24 mouse cellular contexts compared by ENCODE assay signal in genomic region chr1:43455196-43455595, GRCm38 (mm10). TPM values are rescaled to one million over a fixed set of nuclear protein-coding genes. Genes with fewer than 3 reads are reported as not detected.
DNase-seq lines count a peak whose midpoint lies in the region; ATAC-seq and TF ChIP-seq lines count a peak whose summit lies in the region.
"Had no signal": no experiment of that assay in that cellular context is flagged by ENCODE, and none has a peak within 500 bp of the region (broad histone marks: within the 10 kb centered on the region; RNA-seq: fewer than 3 reads in every experiment).

No protein-coding gene starts in this region.

- H3K4me2 ChIP-seq in liver, embryonic 13.5 days = peak overlapping the region; percentile 11; the same call in 1 of the 2 replicates
- no peak overlapping the region for H3K4me2 ChIP-seq in liver, postnatal 0 days (ENCODE audit: low read depth, low read length)
- H3K4me2 ChIP-seq: embryonic facial prominence, embryonic 12.5 days; embryonic facial prominence, embryonic 15.5 days; heart, embryonic 11.5 days; hindbrain, embryonic 12.5 days; hindbrain, embryonic 15.5 days had no signal

- DNase-seq in liver, embryonic 13.5 days = no peak
- no peak for DNase-seq in liver, postnatal 0 days
- no peak for DNase-seq in kidney, adult 18-20 months
- DNase-seq in cerebellum, postnatal 14 days = no peak
- DNase-seq in spleen, adult 12 weeks (ENCODE audit: low spot score) = no peak
- DNase-seq: adrenal gland, adult 2 months; adrenal gland, postnatal 25 days; B cell, adult 2 months; cerebellum, adult 11-12 months; cerebellum, adult 9-10 months; cerebellum, postnatal 25 days; forebrain, postnatal 0 days; gastrocnemius, adult 2 months; gastrocnemius, postnatal 14 days had no signal

- peaks cover 97% of the 10 kb centered on the region for H3K4me1 ChIP-seq in megakaryocyte, embryonic 14.5 days
- H3K4me1 ChIP-seq in liver, embryonic 13.5 days (replicated peaks) = peaks cover 86% of the 10 kb centered on the region
- peaks cover 23% of the 10 kb centered on the region for H3K4me1 ChIP-seq in liver, postnatal 0 days (ENCODE audit: insufficient read depth)

- peak overlapping the region; percentile 4; the same call in 1 of the 2 replicates for H3K9ac ChIP-seq in liver, embryonic 13.5 days
- no peak overlapping the region; the same call in 1 of the 2 replicates for H3K9ac ChIP-seq in liver, postnatal 0 days (replicated peaks)
- H3K9ac ChIP-seq: embryonic facial prominence, embryonic 12.5 days; embryonic facial prominence, embryonic 15.5 days; forebrain, postnatal 0 days; hindbrain, embryonic 12.5 days; hindbrain, embryonic 15.5 days had no signal

- no peak for TF ChIP-seq CTCF in liver, postnatal 0 days (IDR thresholded peaks at IDR 0.05; ENCODE audit: low read depth)

- H3K36me3 ChIP-seq in megakaryocyte, embryonic 14.5 days (replicated peaks; ENCODE audit: low read length) = peaks cover 90% of the 10 kb centered on the region
- 0 out of 2 replicates have a peak, but pooled peaks cover 3% of the 10 kb centered on the region for H3K36me3 ChIP-seq in liver, embryonic 13.5 days
- H3K36me3 ChIP-seq in liver, postnatal 0 days (replicated peaks; ENCODE audit: insufficient read depth, low read length) = no peaks in the 10 kb centered on the region
- H3K36me3 ChIP-seq: embryonic facial prominence, embryonic 12.5 days; embryonic facial prominence, embryonic 15.5 days; hindbrain, embryonic 12.5 days; hindbrain, embryonic 15.5 days had no signal

- WGBS in liver, embryonic 13.5 days (ENCODE audit: insufficient replicate concordance) = 6% methylated on average over 1 of the region's 1 CpGs
- 14% methylated on average over 1 of the region's 1 CpGs for WGBS in liver, postnatal 0 days (ENCODE audit: insufficient replicate concordance)

- H3K27ac ChIP-seq in liver, embryonic 13.5 days = peak overlapping the region; percentile 37; the same call in 1 of the 2 replicates
- H3K27ac ChIP-seq in liver, postnatal 0 days (ENCODE audit: low read depth) = no peak overlapping the region
- H3K27ac ChIP-seq: embryonic facial prominence, embryonic 12.5 days; embryonic facial prominence, embryonic 15.5 days; gastrocnemius, adult 2 months; hindbrain, embryonic 12.5 days; hindbrain, embryonic 15.5 days had no signal

- ATAC-seq in megakaryocyte, adult 5-6 weeks (ENCODE audit: poor library complexity, severe bottlenecking) = no peak
- no peak; the same call in 1 of the 2 replicates for ATAC-seq in liver, embryonic 13.5 days (ENCODE audit: low read depth)
- ATAC-seq in liver, postnatal 0 days = no peak
- ATAC-seq: forebrain, embryonic 14.5 days; forebrain, postnatal 0 days had no signal

- peak; percentile 28; the same call in 1 of the 2 replicates for TF ChIP-seq EP300 in liver, postnatal 0 days (IDR thresholded peaks at IDR 0.05; ENCODE audit: low read depth)

- no peaks in the 10 kb centered on the region for H3K9me3 ChIP-seq in megakaryocyte, embryonic 14.5 days
- H3K9me3 ChIP-seq in liver, embryonic 13.5 days (replicated peaks) = no peaks in the 10 kb centered on the region
- H3K9me3 ChIP-seq in liver, postnatal 0 days (ENCODE audit: low read length) = no peaks in the 10 kb centered on the region
- H3K9me3 ChIP-seq: embryonic facial prominence, embryonic 12.5 days; embryonic facial prominence, embryonic 15.5 days; G1E; hindbrain, embryonic 12.5 days; hindbrain, embryonic 15.5 days had no signal

- H3K27me3 ChIP-seq in megakaryocyte, embryonic 14.5 days (replicated peaks) = no peaks in the 10 kb centered on the region
- H3K27me3 ChIP-seq in liver, embryonic 13.5 days = no peaks in the 10 kb centered on the region
- no peaks in the 10 kb centered on the region for H3K27me3 ChIP-seq in liver, postnatal 0 days (ENCODE audit: insufficient read depth, low read length)
- H3K27me3 ChIP-seq: CH12.LX; embryonic facial prominence, embryonic 12.5 days; embryonic facial prominence, embryonic 15.5 days; hindbrain, embryonic 12.5 days; hindbrain, embryonic 15.5 days had no signal

- H3K4me3 ChIP-seq in megakaryocyte, embryonic 14.5 days (replicated peaks) = peak overlapping the region; percentile 76
- H3K4me3 ChIP-seq in liver, embryonic 13.5 days (replicated peaks) = no peak overlapping the region
- H3K4me3 ChIP-seq in liver, postnatal 0 days (ENCODE audit: low read depth, low read length) = no peak overlapping the region
- H3K4me3 ChIP-seq: embryonic facial prominence, embryonic 12.5 days; embryonic facial prominence, embryonic 15.5 days; gastrocnemius, adult 2 months; hindbrain, embryonic 12.5 days; hindbrain, embryonic 15.5 days had no signal

RNA-seq across cellular contexts. Expression of gene Nck2, which starts 10.8 kb away (rescaled TPM):
- 106 and 185 TPM in 2 replicates for polyA plus RNA-seq in megakaryocyte, embryonic 14.5 days (2012; ENCODE audit: insufficient read depth, low replicate concordance)
- total RNA-seq in megakaryocyte, adult 5-6 weeks (2015) = 2.9 and 3.0 TPM in 2 replicates
- 4.5 and 5.4 TPM in 2 replicates for total RNA-seq in megakaryocyte, adult 5-6 weeks (2017)
- 10.5 and 12.6 TPM in 2 replicates for polyA plus RNA-seq in liver, embryonic 13.5 days (2015; fragmentation: Nextera tagmentation; extraction: Ambion mirVana)
- polyA plus RNA-seq in liver, postnatal 0 days (2015; fragmentation: Nextera tagmentation; extraction: Ambion mirVana) = 5.4 and 6.0 TPM in 2 replicates
